Mouse (Mus musculus) heart, adult 8-10 months (tissue): ENCODE data around the gene Klb. TPM values are rescaled to one million over a fixed set of nuclear protein-coding genes. Genes with fewer than 3 reads are reported as not detected.

Experiments used
- DNase-seq: peaks from one replicate; pipeline ENCODE4 v3.0.0; 2022; ENCODE audit warnings: low spot score
- total RNA-seq, 4 experiments: library from RNA; stranded (reverse); gene quantifications; 2 replicates each; pipeline ENCODE4 v1.2.4; 2022

Klb gene
- total RNA-seq, 4 experiments from 2014 or later = 0.20 TPM; not detected in 3

DNA sequence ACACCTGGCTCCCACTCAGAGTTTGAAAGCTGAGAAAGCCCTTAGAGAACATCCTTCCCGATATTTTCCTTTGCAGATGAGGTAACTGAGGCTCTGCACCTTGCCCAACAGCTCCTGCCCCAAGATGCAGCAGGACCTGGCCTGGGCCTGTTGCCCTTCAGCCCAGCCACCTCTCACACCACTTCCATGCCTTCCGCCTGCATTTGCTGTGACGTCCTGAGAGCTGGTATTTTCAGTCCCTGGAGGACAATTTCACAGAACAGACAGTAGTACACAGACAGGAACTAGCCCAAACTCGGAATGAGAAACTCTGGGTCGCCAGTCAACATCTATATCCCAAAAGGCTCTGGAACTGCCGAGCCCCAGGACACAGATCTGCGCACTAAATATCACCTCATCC is 26.6 kb downstream of the Klb start:
- DNase-seq = no peak

DNA sequence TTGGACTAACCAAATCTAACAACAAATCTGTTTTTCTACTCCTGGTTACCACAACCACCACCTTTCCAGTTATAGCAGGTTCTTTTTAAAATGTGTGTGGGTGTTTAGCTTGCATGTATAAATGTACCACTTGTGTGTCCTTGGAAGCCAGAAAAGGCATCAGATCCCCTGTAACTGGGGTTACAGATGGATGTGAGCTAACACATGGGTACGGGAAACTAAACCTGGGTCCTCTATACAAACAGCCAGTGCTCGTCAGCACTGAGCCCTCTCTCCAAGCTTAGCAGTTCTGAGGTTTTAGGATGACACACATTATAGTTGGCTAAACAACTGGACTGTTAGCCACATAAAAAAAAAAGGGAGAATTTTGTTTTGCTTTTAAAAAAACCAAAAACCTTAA is 37.6 kb downstream of the Klb start:
- no peak for DNase-seq

DNA sequence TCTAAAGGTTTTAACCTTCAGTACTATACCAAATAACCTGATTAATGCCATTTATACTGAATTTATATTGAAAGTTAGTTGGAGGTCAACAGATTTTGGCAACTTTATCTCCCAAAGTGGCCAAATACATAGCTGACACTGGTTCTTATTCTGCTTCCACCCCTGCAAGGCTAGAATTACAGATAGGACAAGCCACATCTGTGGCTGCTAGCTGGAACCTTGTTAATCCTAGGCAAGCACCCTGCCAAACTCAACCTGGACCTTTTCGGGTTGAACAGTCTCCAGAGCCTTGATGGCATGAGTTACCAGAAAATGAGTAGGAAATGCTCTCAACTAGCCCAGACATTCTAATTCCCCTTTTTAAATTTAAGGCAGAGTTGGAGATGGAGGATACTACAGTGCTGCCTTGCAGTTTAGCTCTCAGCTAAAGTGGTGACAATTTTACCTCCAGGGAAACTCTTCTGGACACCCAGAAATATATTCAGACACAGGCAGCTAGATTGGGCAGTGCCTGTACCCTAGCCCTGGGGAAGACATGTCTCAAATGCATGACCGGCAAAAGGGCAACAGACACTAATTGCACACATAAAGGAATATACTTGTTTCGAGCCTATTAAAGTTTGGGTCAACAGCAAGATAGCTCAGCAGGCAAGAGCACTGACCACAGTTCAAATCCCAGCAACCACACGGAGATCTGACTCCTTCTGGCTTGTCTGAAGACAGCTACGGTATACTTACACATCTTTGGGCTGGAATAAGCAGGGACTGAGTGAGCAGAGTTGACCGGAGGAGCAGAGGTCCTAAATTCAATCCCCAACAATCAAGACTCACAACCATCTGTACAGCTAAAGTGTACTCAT is 39.1 kb downstream of the Klb start:
- no peak for DNase-seq

DNA sequence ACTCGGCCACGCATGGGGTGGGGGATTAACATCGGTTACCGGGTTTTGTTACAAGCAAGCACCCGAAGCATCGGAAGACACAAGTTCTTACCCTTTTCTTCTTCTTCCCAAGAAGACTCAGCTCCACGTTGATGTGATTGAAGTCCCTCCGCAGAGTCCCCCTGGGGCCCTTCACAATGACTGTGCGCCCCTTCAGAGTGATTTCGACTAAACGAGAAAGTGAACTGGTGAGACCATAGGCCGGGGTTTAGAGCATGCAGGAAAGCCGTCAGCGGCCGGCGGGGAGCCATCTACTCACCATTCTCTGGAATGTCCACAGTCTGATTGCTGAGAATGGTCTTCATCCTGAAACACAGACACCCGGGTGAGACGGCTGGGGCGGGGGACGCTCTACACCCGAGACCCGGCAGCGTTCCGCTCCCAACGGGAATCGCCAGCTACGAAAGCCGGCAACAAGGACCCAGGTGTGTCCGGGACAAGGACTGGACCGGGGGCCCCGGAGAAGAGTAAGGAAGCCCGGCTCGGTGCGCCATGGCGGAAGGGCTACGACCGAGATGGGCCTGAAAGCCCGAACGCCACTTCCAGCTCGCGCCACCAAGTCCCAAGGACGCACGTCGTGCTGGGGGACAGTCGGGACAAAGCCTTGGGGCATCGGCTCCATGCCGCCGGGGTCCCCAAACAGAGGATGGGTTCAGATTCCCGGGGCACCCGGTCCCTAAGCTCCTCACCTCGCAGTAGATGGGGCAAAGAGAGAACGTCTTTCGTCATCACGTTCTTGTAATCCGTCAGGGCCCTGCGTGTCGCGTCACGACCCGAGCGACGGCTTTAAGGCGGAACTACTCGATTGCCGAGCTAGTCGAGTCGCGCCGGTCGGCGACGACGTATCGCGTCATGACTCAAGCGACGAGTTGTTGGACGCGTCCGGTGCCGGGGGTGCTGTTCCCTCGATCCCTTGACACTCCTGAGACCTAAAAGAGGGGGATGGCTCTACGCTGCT is 42.8 kb downstream of the Klb start, which contains the start of the genes Rpl9 and Lias:
Gene Rpl9 (minus strand): TSS at position 797 of the 997 bp plus-strand sequence.
Gene Lias (plus strand): TSS at position 850 of the 997 bp plus-strand sequence.
- DNase-seq = peak; percentile 98

DNA sequence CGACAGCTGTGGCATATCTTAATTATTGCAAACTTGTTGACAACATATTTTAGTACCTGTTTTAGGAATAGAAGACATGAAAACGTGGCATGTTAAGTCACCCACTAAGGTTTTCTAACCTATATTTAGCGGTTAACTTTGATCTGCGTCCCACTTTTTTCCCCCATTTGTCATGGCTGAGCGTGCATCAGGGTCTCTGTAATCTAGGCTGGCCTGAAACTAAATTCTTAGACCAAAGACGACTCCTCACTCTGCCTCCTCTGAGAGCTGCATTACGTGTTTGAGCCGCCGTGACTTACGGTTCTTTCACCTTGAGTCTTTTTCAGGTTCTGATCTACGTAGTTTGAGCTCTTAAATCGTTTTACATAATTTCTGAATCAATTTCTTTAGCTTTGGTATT is 43.6 kb downstream of the Klb start:
- DNase-seq = no peak

DNA sequence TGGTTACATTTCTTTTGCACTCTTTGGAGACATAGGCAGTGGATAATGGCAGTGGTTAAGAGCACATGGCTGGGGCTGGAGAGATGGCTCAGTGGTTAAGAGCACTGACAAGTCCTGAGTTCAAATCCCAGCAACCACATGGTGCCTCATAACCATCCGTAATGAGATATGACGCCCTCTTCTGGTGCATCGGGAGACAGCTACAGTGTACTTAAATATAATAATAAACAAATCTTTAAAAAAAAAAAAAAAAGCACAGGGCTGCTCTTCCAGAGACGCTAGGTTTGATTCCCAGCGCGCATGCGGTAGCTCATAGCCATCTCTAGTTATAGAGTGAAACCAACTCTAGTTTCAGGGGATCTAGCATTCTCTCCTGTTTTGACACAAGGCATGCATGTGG is 46.3 kb downstream of the Klb start:
- DNase-seq = no peak

DNA sequence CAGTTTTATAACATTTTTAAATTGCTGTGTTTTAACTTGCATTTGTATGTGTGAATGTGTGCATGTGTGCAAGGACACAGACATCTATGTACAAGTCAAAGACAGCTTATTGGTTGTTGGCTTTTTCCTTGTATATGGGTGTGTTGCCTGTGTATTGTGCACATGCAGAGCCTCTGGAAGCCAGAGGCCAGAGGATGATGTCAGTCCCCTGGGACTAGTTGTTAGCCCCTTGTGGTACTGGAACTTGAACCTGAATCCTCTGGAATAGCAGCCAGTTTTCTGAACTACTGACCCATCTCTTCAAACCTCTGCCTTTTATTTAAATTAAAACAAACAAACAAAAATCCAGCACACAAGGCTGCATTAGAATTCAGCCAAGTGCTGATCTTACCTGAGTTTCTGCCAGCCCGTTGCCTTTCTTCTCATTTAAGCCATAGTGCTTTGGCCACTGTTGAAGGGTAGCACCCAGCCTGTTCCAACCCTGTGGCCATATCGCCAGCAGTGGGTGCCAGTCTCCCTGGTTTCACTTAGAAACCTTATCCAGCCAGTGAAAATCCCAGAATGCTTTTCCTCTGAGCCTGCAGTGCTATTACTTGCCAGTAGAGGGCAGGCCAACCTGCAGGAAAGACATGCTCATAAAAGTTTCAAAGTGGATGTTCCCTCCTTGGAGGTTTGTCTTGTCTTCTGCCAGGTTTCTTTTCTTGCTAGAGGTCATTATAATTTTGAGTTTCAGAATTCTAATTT is 53.3 kb downstream of the Klb start:
- peak; percentile 79 for DNase-seq

DNA sequence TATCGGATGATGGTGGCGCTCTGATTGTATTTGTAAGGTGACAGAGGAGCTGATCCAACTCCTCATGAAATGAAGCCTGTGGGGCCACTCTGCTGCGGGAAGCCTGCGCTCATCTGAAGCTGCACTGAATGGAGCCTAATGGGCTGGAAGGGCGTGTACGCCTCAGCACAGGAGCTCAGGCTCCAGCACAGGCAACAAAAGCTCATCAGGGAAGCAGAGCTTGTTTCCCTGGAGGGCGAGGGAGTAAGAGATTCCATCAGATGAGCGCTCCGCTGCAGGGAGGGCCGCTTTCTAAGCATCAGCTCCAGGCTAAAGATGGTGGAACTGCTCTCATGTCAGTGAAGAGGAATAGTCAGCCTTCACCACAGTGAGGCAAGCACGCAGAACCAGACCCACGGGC is 59.9 kb downstream of the Klb start:
- DNase-seq = no peak

DNA sequence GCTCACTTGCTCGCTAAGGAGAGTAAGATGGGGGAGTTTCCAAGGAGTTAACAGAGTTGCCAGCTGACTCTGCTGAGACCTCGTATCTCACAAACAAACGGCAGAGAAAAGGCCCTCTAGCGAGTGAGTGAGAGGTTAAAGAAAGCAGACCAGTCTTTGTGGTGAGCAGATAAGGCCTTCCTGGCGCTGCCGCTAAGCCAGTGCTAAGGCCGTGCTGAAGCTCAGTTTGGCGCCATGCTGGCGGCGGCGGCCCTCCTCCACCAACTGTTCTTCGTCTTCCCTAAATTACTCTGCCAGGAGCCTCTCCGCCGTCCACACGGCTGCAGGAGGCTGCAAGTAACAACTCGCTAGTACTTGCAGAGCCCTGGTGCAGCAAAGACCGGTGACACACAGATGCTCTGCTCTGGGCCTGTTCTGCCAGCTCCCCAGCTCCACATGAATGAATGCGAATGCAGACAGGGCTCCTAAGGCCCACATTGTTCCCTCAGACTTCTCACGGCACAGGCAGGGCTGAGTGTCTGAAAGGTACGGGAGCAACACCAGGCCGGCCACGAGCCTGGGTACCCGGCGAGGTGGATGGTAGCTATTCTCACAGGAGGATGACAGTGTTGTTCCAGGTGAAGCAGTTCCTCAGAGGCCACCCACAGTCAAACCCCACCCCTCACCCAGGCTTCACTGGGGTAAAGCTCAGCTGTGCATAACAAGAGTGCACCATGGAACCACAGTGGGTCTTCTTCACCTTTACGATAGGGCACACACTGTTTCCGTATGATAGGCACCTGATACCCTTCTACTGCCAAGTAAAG is 67.7 kb downstream of the Klb start:
- no peak for DNase-seq

DNA sequence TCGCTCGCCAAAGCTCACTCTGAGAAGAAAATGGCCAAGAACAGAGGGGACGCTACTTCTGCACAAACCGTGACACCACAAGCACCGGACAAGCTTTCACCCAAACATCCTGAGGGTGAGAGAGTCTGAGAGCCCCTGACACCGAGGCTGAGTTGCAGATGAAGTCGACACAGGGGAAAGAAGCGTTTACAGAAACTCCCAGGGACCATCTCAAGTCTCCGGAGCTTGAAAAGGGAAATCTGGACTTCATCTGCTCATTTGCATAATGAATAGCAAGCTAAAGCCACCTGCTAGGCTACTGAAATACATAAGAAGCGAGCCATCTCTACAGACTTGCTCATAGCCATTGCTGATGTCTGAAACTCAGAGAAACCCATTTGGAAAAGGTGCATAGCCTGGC is 71.0 kb downstream of the Klb start:
- DNase-seq = no peak

DNA sequence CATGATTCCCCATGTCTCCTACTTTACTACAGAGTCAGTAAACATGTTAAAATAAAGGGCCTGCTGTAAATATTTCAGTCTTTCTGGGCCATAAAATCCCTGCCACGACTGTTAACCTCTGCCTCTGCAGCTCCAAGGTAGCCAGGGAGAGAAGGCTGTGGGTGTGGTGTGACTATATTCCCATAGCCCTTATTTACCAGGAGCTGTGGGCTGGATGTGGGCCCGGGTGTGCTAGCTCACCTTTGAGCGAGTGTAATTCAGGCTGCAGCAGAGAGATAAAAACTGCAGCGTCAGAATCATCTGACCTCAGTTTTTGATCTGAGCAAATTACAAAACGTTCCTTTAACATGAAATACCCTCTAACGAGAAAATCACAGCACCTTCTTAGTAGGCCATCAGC is 72.7 kb downstream of the Klb start:
- no peak for DNase-seq

DNA sequence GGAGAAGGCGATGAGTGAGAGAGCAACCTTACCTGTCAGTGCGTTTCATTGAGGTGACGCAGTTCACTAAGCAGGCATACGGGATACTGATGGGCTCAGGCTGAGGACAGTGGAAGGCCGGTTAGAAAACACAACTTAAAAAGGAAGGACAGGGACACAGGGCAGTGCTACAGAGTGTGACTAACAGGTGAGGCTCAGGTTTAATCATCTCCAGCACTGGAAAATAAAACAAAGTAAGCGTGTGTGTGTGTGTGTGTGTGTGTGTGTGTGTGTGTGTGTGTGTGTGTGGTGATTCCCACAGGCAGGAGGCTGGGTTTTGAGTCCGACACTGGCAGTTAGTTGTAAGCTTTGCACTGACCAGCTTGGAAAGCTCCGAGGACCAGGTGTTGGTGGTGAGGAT is 74.7 kb downstream of the Klb start:
- DNase-seq = no peak

DNA sequence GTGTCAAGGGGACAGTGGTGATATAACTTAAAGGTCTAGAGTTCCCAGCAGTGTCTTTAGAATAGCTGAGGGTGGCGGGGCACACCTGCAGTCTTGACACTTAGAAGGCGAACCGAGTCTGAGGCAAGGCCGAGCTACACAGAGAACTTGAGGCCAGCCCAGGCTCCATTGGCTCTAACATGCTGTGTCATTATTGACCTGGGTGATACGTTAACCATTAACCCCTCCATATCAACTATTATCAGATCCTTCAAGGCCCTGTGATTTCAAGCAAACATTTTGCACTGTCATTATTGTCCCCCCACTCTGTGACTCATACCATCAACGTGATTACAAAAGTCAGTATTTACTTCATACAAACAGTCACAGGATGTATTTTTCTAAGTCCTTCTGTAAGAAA is 76.1 kb downstream of the Klb start:
- DNase-seq = no peak

DNA sequence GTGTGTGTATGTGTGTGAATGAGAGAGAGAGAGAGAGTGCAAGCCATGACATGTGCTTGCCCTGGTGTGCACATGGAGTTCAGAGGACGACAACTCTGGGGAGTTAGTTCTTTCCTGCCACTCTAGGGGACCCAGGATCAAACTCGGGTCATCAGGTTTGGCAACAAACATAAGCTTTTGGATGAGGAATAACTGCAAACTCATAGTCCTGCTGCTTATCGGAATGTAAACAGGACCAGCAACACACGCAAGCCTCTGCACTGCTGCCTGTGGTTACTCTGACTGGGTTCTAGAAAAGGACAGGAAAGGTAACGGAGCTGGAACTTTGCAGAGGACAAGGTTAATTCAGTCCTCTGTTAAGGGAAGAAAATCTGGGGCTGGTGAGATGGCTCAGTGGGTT is 77.1 kb downstream of the Klb start:
- DNase-seq = no peak

DNA sequence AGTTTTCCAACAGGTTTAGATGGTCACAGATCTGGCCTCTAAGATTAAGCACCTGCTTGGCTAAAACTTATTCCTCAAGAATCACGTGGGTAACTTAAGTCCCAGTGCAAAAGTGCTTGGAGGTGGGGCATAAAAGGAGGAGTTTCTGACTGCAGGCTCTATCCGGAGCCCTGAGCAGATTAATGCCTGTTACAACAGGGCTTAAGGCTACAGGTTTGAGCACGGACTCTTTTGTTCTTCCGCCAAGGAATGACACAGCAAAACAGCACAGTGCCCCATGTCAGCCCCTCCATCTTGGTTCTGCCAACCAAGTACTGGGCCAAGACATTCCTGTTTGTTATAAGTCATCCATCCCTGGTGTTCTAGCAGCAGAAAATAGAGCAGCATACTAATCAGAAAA is 80.2 kb downstream of the Klb start:
- DNase-seq = no peak

DNA sequence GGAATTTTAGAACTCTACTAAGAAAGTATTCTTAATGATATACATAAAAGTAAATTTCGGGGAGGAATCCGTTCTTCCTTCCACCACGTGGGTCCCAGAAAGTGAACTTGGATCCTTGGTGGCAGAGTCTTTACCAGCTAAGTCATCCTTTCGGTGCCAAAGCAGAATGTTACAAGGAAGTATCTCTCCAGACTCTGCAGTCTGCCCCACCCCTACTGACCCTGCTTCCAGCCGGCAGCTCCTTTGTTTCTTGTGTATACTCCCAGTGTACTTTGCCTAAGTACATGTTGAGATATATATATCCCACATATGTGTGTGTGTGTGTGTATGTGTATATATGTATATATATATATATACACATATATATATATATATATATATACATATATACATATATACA is 81.3 kb downstream of the Klb start:
- no peak for DNase-seq

Other genes starting within 250 kb of the Klb start
- 10 to 100 TPM; 13.0 to 16.0 (median 13.4) TPM for gene Klhl5, start 240.8 kb upstream of the Klb start, total RNA-seq
- gene Wdr19, start 148.6 kb upstream of the Klb start, total RNA-seq = 1 to 10 TPM in 2 of 4 experiments, under 1 TPM in 2; 0.66 to 2.3 (median 1.2) TPM
- gene Rfc1, start 12.6 kb upstream of the Klb start, total RNA-seq = 10 to 100 TPM; 28.2 to 40.0 (median 37.1) TPM
- gene Rpl9, start 43.1 kb downstream of the Klb start, total RNA-seq = 100 to 1,000 TPM; 607 to 701 (median 666) TPM
- gene Lias, start 43.2 kb downstream of the Klb start, total RNA-seq = 10 to 100 TPM; 48.0 to 56.8 (median 54.2) TPM
- 10 to 100 TPM; 11.3 to 13.9 (median 12.7) TPM for gene Ugdh, start 87.6 kb downstream of the Klb start, total RNA-seq
- 1 to 10 TPM in 2 of 4 experiments, not detected in 2; 3.1 to 6.3 TPM for gene Gm43552, start 144.5 kb downstream of the Klb start, total RNA-seq
- gene Smim14, start 188.9 kb downstream of the Klb start, total RNA-seq = 100 to 1,000 TPM in 1 of 4 experiments, 10 to 100 TPM in 3; 92.2 to 104 (median 96.7) TPM
- gene Ube2k, start 188.9 kb downstream of the Klb start, total RNA-seq = 10 to 100 TPM; 51.6 to 68.1 (median 54.5) TPM